ENCODE assay signal across 17 mouse cellular contexts in genomic region chr19:7116038-7116731, GRCm38 (mm10). TPM values are rescaled to one million over a fixed set of nuclear protein-coding genes. Genes with fewer than 3 reads are reported as not detected.
DNase-seq lines count a peak whose midpoint lies in the region; ATAC-seq lines count a peak whose summit lies in the region.
"Had no signal": no experiment of that assay in that cellular context is flagged by ENCODE, and none has a peak within 500 bp of the region (broad histone marks: within the 10 kb centered on the region; RNA-seq: fewer than 3 reads in every experiment).

No protein-coding gene starts in this region.

- peaks cover 28% of the 10 kb centered on the region for H3K4me1 ChIP-seq in midbrain, embryonic 11.5 days (ENCODE audit: control insufficient read depth, insufficient read depth, low read length)
- peaks cover 82% of the 10 kb centered on the region for H3K4me1 ChIP-seq in midbrain, embryonic 10.5 days
- H3K4me1 ChIP-seq in liver, embryonic 15.5 days (replicated peaks): peaks cover 74% of the 10 kb centered on the region
- peaks cover 62% of the 10 kb centered on the region for H3K4me1 ChIP-seq in kidney, embryonic 16.5 days (ENCODE audit: insufficient read depth, low read length)
- H3K4me1 ChIP-seq in midbrain, embryonic 13.5 days (replicated peaks): peaks cover 60% of the 10 kb centered on the region
- H3K4me1 ChIP-seq in neural tube, embryonic 15.5 days: peaks cover 57% of the 10 kb centered on the region

- H3K9ac ChIP-seq in midbrain, embryonic 11.5 days (ENCODE audit: low read length): no peak overlapping the region
- H3K9ac ChIP-seq in liver, embryonic 15.5 days: peak overlapping the region; percentile 3; the same call in 1 of the 2 replicates
- no peak overlapping the region for H3K9ac ChIP-seq in kidney, embryonic 16.5 days (replicated peaks; ENCODE audit: low read length)
- H3K9ac ChIP-seq in midbrain, embryonic 13.5 days (replicated peaks): no peak overlapping the region
- H3K9ac ChIP-seq in neural tube, embryonic 15.5 days (replicated peaks): no peak overlapping the region
- H3K9ac ChIP-seq: heart, embryonic 15.5 days; lung, embryonic 15.5 days; midbrain, embryonic 12.5 days had no signal

- no peak overlapping the region for H3K4me3 ChIP-seq in midbrain, embryonic 11.5 days (ENCODE audit: low read depth, low read length)
- H3K4me3 ChIP-seq in midbrain, embryonic 10.5 days: no peak overlapping the region
- H3K4me3 ChIP-seq in liver, embryonic 15.5 days (replicated peaks): no peak overlapping the region
- no peak overlapping the region for H3K4me3 ChIP-seq in kidney, embryonic 16.5 days (ENCODE audit: low read length)
- H3K4me3 ChIP-seq in midbrain, embryonic 13.5 days (replicated peaks): no peak overlapping the region
- H3K4me3 ChIP-seq in neural tube, embryonic 15.5 days (replicated peaks): no peak overlapping the region
- H3K4me3 ChIP-seq: embryonic facial prominence, embryonic 10.5 days; heart, embryonic 15.5 days; lung, embryonic 15.5 days; midbrain, embryonic 12.5 days had no signal

- no peaks in the 10 kb centered on the region for H3K9me3 ChIP-seq in midbrain, embryonic 11.5 days (ENCODE audit: control insufficient read depth, low read length)
- no peaks in the 10 kb centered on the region for H3K9me3 ChIP-seq in midbrain, embryonic 10.5 days (replicated peaks)
- H3K9me3 ChIP-seq in liver, embryonic 15.5 days (replicated peaks): no peaks in the 10 kb centered on the region
- H3K9me3 ChIP-seq in kidney, embryonic 16.5 days (ENCODE audit: low read length): no peaks in the 10 kb centered on the region
- no peaks in the 10 kb centered on the region for H3K9me3 ChIP-seq in midbrain, embryonic 13.5 days
- no peaks in the 10 kb centered on the region for H3K9me3 ChIP-seq in neural tube, embryonic 15.5 days (replicated peaks)
- H3K9me3 ChIP-seq: embryonic facial prominence, embryonic 10.5 days; heart, embryonic 15.5 days; lung, embryonic 15.5 days; midbrain, embryonic 12.5 days had no signal

- DNase-seq in midbrain, embryonic 11.5 days (ENCODE audit: low spot score, missing footprints): peak; percentile 85
- DNase-seq in midbrain, embryonic 10.5 days (ENCODE audit: low spot score): no peak
- DNase-seq in thymus, postnatal 25 days: peak; percentile 29
- DNase-seq: cerebellum, adult 8-10 months; layer of hippocampus, adult 9-11 months; right cerebral cortex, postnatal 4 days had no signal

- no peak overlapping the region for H3K27ac ChIP-seq in midbrain, embryonic 11.5 days (ENCODE audit: low read depth, low read length)
- no peak overlapping the region for H3K27ac ChIP-seq in midbrain, embryonic 10.5 days (replicated peaks)
- H3K27ac ChIP-seq in liver, embryonic 15.5 days (replicated peaks): peak overlapping the region; percentile 84
- H3K27ac ChIP-seq in kidney, embryonic 16.5 days (ENCODE audit: low read length): no peak overlapping the region
- no peak overlapping the region for H3K27ac ChIP-seq in midbrain, embryonic 13.5 days
- H3K27ac ChIP-seq in neural tube, embryonic 15.5 days (replicated peaks): no peak overlapping the region
- H3K27ac ChIP-seq: heart, embryonic 15.5 days; lung, embryonic 15.5 days; midbrain, embryonic 12.5 days; stomach, postnatal 0 days had no signal

- no peak overlapping the region for H3K4me2 ChIP-seq in midbrain, embryonic 11.5 days
- peak overlapping the region; percentile 69 for H3K4me2 ChIP-seq in liver, embryonic 15.5 days
- no peak overlapping the region for H3K4me2 ChIP-seq in kidney, embryonic 16.5 days (replicated peaks; ENCODE audit: low read depth, low read length)
- H3K4me2 ChIP-seq in midbrain, embryonic 13.5 days (replicated peaks): no peak overlapping the region
- H3K4me2 ChIP-seq in neural tube, embryonic 15.5 days: no peak overlapping the region
- H3K4me2 ChIP-seq: heart, embryonic 15.5 days; lung, embryonic 15.5 days; midbrain, embryonic 12.5 days had no signal

- peaks cover 9% of the 10 kb centered on the region for H3K27me3 ChIP-seq in midbrain, embryonic 11.5 days (ENCODE audit: control insufficient read depth, insufficient read depth, low read length)
- H3K27me3 ChIP-seq in midbrain, embryonic 10.5 days (ENCODE audit: low read depth, poor library complexity, severe bottlenecking): peaks cover 89% of the 10 kb centered on the region
- H3K27me3 ChIP-seq in liver, embryonic 15.5 days: no peaks in the 10 kb centered on the region
- peaks cover 44% of the 10 kb centered on the region for H3K27me3 ChIP-seq in kidney, embryonic 16.5 days (ENCODE audit: insufficient read depth, low read length)
- peaks cover 34% of the 10 kb centered on the region for H3K27me3 ChIP-seq in midbrain, embryonic 13.5 days
- peaks cover 7% of the 10 kb centered on the region; the same call in 1 of the 2 replicates for H3K27me3 ChIP-seq in neural tube, embryonic 15.5 days (replicated peaks)
- H3K27me3 ChIP-seq: heart, embryonic 15.5 days; lung, embryonic 15.5 days; Patski had no signal

- H3K36me3 ChIP-seq in midbrain, embryonic 11.5 days (ENCODE audit: control insufficient read depth, insufficient read depth, low read length): no peaks in the 10 kb centered on the region
- no peaks in the 10 kb centered on the region for H3K36me3 ChIP-seq in midbrain, embryonic 10.5 days
- H3K36me3 ChIP-seq in liver, embryonic 15.5 days (replicated peaks): no peaks in the 10 kb centered on the region
- H3K36me3 ChIP-seq in kidney, embryonic 16.5 days (ENCODE audit: insufficient read depth, low read length): no peaks in the 10 kb centered on the region
- H3K36me3 ChIP-seq in midbrain, embryonic 13.5 days: no peaks in the 10 kb centered on the region
- no peaks in the 10 kb centered on the region for H3K36me3 ChIP-seq in neural tube, embryonic 15.5 days
- H3K36me3 ChIP-seq: embryonic facial prominence, embryonic 10.5 days; heart, embryonic 15.5 days; lung, embryonic 15.5 days; midbrain, embryonic 12.5 days had no signal

- no peak for ATAC-seq in midbrain, embryonic 11.5 days (ENCODE audit: low FRiP score)
- ATAC-seq in granulocyte monocyte progenitor cell, adult 5-6 weeks (replicated peaks; ENCODE audit: poor library complexity, severe bottlenecking): peak; percentile 61
- ATAC-seq in liver, embryonic 15.5 days (ENCODE audit: insufficient read depth): no peak
- no peak for ATAC-seq in kidney, embryonic 16.5 days (ENCODE audit: low FRiP score, low TSS enrichment)
- no peak for ATAC-seq in midbrain, embryonic 13.5 days
- no peak for ATAC-seq in neural tube, embryonic 15.5 days (ENCODE audit: low FRiP score)
- ATAC-seq: Patski had no signal

- WGBS in midbrain, embryonic 11.5 days: 82% methylated on average over 4 of the region's 4 CpGs
- WGBS in midbrain, embryonic 10.5 days: 90% methylated on average over 4 of the region's 4 CpGs
- WGBS in liver, embryonic 15.5 days (ENCODE audit: insufficient replicate concordance): 46% methylated on average over 4 of the region's 4 CpGs
- 77% methylated on average over 4 of the region's 4 CpGs for WGBS in kidney, embryonic 16.5 days
- 73% methylated on average over 4 of the region's 4 CpGs for WGBS in midbrain, embryonic 13.5 days
- WGBS in neural tube, embryonic 15.5 days: 68% methylated on average over 4 of the region's 4 CpGs

RNA-seq across cellular contexts. Expression of gene Flrt1, which starts 10.7 kb away (rescaled TPM):
- polyA plus RNA-seq in midbrain, embryonic 11.5 days (2014; fragmentation: Nextera tagmentation; extraction: Ambion mirVana): 7.5 and 8.2 TPM in 2 replicates
- polyA plus RNA-seq in midbrain, embryonic 10.5 days (2016; fragmentation: Nextera tagmentation; extraction: Ambion mirVana): 6.0 and 7.5 TPM in 2 replicates
- total RNA-seq in granulocyte monocyte progenitor cell, adult 5-6 weeks (2014; fragmentation: Nextera tagmentation): not detected in 2 replicates
- total RNA-seq in granulocyte monocyte progenitor cell, adult 5-6 weeks (2017): not detected in 2 replicates
- 0.17 TPM in 2 replicates for polyA plus RNA-seq in liver, embryonic 15.5 days (2015; fragmentation: Nextera tagmentation; extraction: Ambion mirVana)
- polyA plus RNA-seq in kidney, embryonic 16.5 days (2015; fragmentation: Nextera tagmentation; extraction: Ambion mirVana): 5.4 and 6.8 TPM in 2 replicates
- polyA plus RNA-seq in midbrain, embryonic 13.5 days (2015; fragmentation: Nextera tagmentation; extraction: Ambion mirVana): 8.3 and 9.2 TPM in 2 replicates
- polyA plus RNA-seq in neural tube, embryonic 15.5 days (2015; fragmentation: Nextera tagmentation; extraction: Ambion mirVana): 10.5 and 10.9 TPM in 2 replicates

RNA-seq across cellular contexts. Expression of gene Macrod1, which starts 59.6 kb away (rescaled TPM):
- 2.2 and 3.0 TPM in 2 replicates for polyA plus RNA-seq in midbrain, embryonic 11.5 days (2014; fragmentation: Nextera tagmentation; extraction: Ambion mirVana)
- polyA plus RNA-seq in midbrain, embryonic 10.5 days (2016; fragmentation: Nextera tagmentation; extraction: Ambion mirVana): 2.2 and 2.9 TPM in 2 replicates
- 7.8 and 13.6 TPM in 2 replicates for total RNA-seq in granulocyte monocyte progenitor cell, adult 5-6 weeks (2014; fragmentation: Nextera tagmentation)
- total RNA-seq in granulocyte monocyte progenitor cell, adult 5-6 weeks (2017): 4.5 and 6.3 TPM in 2 replicates
- 5.6 and 6.2 TPM in 2 replicates for polyA plus RNA-seq in liver, embryonic 15.5 days (2015; fragmentation: Nextera tagmentation; extraction: Ambion mirVana)
- polyA plus RNA-seq in kidney, embryonic 16.5 days (2015; fragmentation: Nextera tagmentation; extraction: Ambion mirVana): 15.6 and 16.4 TPM in 2 replicates
- 2.9 and 3.0 TPM in 2 replicates for polyA plus RNA-seq in midbrain, embryonic 13.5 days (2015; fragmentation: Nextera tagmentation; extraction: Ambion mirVana)
- 7.2 and 7.7 TPM in 2 replicates for polyA plus RNA-seq in neural tube, embryonic 15.5 days (2015; fragmentation: Nextera tagmentation; extraction: Ambion mirVana)
